Mouse (Mus musculus) layer of hippocampus, adult 8-10 months (tissue): ENCODE data around the gene Tnfsf11. TPM values are rescaled to one million over a fixed set of nuclear protein-coding genes. Genes with fewer than 3 reads are reported as not detected.

Experiments used
- DNase-seq, 2 experiments: peaks; one replicate each; pipeline ENCODE4 v3.0.0; 2022; ENCODE audit warnings: low spot score in 2 of 2
- microRNA-seq, 2 experiments: library from miRNA; unstranded; fragments of <30 nt; microRNA quantifications; one replicate each; pipeline ENCODE4 v1.2.0; 2022
- total RNA-seq, 4 experiments: library from RNA; stranded (reverse); gene quantifications; 2 replicates each; pipeline ENCODE4 v1.2.4; 2022

Gene Tnfsf11
- total RNA-seq, 4 experiments from 2014 or later: 0.66 TPM; not detected in 3

DNA sequence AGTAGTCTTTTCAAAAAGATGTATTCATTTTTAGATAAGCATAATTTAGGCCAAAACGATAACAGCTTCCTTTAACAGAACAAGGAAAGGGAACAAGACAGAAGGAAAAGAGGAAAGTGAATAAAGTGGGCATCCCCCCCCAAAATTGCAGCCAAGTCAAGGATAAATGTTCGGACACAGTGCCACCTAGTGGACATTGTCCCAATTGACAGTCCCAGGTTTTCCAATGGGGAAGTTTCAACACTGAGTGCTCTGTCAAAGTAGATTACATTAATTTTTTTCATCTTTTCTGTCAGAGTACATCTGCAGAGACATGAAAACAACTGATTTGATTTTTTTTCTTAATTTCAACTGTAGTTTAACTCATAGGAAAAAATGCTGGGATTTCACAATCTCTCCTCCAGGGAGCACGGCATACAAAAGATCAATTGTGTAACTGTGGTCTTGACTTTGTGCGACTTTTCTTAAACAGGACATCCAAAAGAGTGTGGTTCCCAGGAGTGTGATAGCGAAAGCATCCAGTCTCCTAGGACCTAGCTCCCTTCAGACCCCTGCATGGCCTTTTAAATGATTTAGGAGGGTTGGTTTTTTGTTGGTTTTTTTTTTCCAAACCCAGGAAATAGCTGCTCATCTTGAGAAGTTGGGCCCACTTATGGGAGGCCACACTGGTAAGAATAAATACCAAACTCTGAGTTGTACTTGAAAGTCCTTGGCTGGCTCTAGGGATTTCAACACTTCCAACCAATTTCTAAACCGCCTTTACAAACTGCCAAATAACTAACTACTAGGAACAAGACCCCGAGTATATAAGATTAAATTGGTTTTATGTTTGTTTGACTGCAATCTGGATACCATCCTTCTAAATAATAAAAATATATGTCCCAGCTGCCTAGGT is 19.7 kb downstream of the Tnfsf11 start:
- peak in 1 of 2 experiments; percentile 53 for DNase-seq

DNA sequence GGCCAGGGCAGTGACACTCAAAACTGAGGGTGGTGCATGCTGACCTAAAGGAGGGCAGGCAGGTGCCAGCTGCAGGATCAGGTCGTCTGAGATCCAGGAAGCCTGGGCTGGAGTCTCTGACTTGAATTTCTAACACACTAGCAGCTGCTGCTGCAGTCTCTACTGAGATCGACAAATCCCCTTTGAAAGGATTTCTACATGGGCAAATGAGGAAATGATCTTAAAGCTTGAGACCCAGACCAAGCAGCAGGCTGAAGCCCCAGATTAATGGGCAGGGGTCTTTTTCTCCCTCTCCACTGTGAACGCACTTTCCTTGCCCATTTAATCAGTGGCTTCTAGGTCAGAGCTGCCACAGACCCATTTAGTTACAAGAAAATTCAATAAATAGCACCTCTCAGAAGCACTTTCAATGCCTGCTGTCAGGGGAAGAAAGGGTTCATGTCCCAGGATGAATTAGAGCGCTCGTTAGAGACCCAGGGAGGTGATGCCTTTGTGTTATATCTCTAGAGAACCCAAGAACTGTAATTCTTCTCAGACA is 21.8 kb downstream of the Tnfsf11 start:
- no peak for DNase-seq

DNA sequence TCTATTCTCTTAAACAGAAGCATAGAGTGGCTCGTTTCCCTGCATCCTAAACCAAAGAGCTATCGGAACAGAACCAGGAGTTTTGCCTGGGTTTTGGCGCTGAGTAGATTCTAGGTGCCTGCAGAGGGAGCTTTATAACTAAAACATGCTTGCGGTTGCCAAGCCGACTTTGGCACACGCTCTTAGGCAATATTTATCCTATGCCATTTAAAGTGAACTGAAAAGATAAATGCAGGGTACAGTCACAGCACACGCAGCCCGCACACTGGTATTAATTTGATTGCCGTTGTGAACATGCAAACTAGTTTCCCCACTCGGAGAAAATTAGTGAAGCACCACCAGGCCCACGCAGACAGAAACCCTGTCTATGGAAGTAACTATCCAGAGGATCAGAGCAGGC is 25.4 kb downstream of the Tnfsf11 start:
- DNase-seq: peak in 1 of 2 experiments; percentile 47

DNA sequence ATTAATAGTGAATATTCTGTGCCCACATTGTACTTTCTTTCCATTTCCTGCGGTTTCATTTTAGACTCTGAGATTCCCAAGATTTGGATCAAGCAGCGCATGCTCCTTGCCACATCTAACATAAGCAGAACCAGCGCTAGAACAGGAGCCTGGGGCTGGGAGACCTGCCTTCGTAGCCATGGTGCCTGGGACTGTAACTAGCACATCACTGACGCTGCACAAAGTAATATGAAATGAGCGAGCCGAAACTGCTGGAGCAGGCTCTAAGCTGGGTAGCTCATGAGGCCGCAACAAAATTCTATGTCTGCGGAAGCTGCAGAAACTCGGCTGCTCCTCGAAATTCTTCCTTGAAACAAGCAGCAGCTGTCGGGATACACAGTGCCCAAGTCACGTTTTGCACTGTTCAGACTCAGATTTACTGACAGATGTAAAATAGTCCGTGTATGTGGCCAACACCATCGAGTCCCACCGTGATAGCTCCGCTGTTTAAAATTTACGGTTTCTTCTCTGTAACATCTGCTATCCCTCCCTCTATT is 31.4 kb downstream of the Tnfsf11 start:
- peak in 1 of 2 experiments; percentile 24 for DNase-seq

DNA sequence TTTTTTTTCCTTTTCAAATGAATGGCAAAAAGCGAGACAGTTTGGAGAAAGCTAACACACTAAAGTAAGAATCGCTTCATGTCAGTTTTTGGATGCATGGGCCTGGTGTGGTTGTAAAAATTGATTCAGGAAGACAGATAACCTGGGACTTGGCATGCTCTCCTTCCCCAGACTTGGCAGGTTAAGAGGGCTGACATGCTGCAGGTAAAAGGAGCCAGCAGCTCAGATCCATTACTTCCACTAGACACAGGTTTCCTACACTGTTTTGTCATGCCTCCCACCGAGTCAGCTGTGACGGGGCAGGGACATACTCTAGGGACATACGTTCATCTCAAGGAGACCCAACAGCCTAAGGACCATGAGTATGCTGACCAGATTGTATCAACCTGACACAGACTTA is 33.0 kb downstream of the Tnfsf11 start:
- DNase-seq: no peak

DNA sequence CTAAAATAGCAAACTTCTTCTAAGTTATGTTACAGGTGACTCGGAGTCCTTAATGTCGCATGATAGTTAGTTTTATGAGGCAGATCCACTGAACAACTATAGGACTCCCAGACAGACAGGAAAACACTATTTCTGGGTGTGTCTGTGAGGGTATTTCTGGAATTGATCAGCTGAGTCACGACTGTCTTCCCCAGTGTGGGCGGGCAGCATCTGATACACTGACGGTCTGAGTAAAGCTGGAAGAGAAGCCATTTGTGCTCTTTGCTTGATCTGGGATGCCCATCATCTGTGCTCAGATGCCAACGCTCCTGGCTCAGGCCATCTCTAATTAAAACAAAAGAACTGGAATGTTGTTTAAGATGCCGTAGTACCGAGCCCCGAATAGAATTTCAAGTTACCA is 33.7 kb downstream of the Tnfsf11 start:
- DNase-seq: peak; percentile 65 to 71

DNA sequence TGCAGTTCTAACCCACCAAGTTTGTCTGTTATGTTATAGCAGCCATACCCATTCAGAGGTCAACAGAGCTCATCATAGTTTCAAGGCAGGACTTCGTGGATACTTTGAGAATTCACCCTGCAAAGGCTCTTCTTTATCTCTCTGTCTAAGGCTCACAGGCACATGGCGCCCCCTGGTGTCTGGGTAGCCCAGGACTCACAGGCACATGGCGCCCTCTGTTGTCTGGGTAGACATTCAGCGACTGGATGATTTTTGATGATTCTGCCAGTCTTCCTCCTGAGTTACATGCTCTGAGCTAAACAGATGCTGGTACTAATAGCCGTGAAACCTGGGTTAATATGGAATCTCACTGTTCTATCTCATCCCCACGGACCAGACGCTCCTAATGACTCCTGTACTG is 34.3 kb downstream of the Tnfsf11 start:
- DNase-seq: peak in 1 of 2 experiments; percentile 46

DNA sequence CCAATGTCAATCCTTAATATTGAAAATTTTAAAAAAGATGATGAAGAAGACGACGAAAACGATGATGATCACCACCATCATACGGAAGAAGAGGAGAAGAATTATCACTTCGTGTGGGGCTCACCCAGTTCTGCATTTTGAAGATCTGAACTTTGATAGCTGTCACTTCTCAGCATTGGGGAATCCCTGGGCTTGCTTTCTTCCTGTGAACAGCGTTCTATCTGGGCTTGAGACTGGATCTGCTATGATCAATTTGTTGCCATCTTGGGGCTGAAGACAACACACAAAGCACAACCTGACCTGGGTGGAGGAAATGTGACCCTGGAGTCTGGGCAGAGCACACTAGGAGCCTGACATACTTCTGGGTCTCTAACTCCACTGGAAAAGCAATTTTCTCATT is 43.0 kb downstream of the Tnfsf11 start:
- no peak for DNase-seq

DNA sequence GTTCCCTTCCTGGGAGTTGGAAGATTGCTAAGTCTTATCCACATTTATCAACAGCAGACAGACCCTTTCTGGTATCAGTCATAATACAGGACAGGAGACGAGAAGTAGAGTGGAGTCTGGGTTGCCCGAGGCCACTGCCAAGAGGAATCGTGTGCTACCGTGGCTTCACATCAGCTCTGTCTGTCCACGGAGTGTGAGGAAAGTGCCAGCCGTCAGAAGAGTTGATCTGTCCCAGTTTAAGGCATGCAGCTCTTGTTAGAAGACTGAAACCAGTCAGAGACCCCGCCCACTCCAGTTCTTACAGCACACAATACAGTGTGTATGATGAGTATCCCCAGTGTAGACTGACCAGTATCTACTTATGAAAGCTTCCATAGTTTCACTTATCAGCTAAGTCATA is 45.2 kb downstream of the Tnfsf11 start:
- DNase-seq: no peak

DNA sequence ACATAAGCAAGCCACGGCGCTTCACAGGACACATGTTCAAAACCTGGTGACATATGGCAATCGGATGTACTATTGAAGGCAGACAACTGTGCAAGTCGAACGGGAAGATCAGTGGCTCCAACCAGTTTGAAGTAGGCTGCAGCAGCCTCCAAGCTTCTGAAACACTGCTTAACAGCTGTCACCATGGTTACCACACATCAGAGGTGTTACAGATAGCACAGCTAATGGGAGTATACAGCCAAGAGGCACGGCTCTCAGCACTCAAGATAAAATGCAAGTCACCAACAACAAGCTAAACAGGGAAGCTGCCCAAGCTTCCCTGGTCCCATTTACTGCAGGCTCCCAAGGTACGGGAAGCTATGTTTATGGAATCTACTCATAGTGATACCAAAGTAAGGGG is 46.6 kb downstream of the Tnfsf11 start:
- no peak for DNase-seq

DNA sequence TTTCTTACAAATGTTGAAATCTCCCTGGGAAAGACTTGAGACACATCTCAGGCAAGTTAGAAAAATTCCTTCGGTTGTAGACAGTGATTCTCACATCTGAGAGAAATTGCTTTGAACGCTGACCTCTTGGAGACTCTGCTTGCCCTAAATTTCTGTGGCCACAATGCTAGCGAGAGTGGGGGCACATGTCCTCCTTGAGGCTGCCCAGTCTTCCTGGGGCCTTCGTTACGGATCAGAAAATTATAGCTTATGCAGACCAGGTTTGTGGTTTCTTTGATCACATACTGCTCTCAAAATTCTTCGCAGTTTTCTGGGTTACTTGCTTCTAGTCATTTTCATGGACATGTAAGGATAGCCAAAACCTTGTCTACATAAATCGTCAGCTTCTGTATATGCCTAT is 53.8 kb downstream of the Tnfsf11 start:
- DNase-seq: no peak

DNA sequence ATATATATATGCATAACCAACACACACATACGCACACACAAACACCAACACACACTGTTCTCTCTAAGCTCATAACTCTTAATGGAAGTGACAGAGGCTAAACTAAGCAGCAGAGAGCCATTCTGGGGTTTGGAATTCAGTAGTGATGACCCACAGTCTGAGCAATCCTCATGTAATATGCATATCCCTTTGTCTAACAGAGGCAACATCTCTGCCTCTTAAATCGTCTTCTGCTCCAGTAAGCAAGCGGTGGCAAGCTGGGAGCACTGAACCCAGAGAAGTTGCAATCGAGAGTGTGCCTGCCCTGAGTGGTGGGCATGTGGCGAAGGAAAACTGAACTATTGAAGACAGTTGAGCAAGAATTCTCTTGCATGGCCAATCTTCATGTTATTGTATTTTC is 61.2 kb downstream of the Tnfsf11 start:
- DNase-seq: no peak

DNA sequence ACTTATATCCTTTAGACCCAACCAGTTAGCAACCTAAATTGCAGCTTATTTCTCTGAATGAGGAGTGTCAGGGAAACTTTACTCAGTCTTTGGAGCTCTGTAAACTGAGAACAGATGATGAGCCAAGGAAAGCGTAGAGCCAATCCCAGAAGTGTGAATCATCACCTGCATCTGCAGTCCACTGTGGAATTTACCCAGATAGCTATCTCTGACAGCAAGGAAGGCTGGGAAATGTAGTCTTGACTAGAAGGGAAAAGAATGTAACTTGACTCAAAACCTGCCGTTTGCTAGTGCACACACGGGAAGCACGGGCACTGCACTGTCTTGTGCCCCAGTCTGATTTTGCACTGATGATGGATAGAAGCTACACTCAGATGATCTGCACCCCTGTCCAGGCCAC is 63.0 kb downstream of the Tnfsf11 start:
- DNase-seq: peak; percentile 7 to 19

DNA sequence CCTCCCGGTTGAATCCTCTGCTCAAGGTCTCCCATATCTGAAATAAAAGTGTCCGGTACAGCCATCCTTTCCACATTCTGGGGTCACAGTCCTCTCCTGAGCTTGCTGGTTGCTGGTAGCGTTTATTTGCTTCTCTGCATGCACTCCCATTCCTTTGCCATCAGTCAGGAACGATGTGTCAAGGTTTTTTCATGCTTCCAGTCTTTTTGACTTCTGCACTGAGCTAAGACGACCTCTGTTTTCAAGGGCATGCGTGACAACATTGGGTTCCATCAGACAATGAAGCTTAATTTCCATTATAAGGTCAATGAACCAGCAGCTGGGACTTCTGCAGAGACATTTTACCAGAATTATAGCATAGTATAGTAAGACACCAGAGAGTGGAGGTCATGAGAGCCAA is 68.5 kb downstream of the Tnfsf11 start:
- no peak for DNase-seq

DNA sequence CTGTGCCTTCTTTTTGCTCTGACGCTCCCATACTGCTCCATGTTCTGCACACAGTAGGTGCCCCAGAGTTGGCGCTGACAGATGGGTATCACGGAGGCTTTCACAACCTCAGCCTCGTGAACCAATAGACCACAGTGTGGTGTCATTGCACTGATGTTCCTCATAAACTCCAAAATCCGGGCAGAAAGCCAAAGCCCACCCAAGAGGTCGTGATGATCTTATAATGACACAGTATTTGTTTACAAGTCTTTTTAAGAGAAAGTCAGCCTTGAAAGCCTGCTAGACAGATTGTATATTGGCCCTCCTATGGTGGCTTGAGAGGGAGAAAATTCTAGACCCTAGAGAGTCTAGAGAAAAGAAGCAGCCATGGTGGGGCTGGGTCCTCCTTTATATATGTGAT is 70.6 kb downstream of the Tnfsf11 start:
- no peak for DNase-seq

DNA sequence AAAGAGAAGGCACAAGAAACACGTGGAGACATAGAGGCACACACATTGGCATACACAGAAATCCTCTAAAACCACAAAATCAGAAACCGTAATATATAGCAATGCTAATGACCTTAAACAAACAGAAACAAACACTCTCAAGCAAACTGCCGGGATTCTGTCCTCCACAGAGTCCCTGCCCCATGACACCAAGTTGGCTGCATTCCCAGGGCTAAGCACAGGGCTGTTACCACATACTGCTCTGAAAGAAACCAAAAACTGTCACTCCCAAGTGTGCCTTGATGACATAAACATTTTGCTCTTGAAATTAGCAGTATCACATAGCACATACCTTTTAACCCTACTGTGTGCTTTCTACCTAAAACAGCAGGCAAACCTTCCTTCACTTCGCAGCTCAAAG is 71.7 kb downstream of the Tnfsf11 start:
- DNase-seq: no peak

DNA sequence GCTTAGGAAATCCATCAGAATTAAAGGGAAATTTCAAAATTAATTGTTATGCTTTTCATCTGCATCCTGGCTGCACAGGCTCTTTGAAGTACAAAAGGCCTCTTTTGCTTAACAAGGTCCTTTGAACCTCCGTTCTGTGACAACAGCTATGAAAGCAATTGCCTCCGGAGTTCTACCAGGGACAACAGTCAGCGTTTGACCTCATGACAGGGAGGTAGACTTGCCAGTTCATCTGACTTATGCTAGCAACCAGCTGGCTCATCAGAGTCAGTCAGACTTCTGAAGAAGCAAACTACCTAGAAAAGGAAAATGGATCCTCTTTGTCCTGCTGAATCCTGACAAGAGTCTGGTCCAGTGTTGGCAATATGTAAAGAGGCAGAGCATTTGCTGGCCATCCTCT is 72.5 kb downstream of the Tnfsf11 start:
- DNase-seq: no peak

DNA sequence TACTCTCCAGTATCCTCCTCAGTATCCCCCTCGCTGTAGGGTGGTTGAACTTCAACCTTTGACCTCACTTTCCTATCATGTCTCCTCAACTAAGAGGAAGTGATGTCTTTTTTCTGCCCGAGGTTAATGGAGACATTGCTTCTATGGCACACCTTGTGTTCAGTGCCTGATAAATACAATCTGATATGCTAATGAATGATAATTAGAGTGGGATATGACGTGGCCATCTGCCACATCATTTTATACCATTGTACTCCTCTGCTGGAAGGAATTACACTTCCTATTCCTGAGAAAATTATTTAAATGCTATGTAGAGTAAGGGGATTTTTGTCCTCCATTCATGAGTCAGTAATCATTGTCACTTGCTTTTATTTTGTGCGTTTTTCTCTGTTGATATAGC is 78.8 kb downstream of the Tnfsf11 start:
- no peak for DNase-seq

Small RNA genes lying within 50 kb of the gene (microRNA-seq; reads per million reads assigned to microRNA genes)
- 0 reads per million in 2 experiments for gene Gm23652

Other genes starting within 250 kb of the Tnfsf11 start
- gene Fam216b, start 219.0 kb downstream of the Tnfsf11 start, total RNA-seq: 1 to 10 TPM in 2 of 4 experiments, under 1 TPM in 2; 0.86 to 1.2 (median 0.99) TPM
- gene Akap11, start 228.8 kb upstream of the Tnfsf11 start, total RNA-seq: 100 to 1,000 TPM; 180 to 203 (median 189) TPM